Mouse (Mus musculus) inflammation-experienced regulatory T-cells, adult 6 months (primary cell): ENCODE data around the gene Gpr153. TPM values are rescaled to one million over a fixed set of nuclear protein-coding genes. Genes with fewer than 3 reads are reported as not detected.

Experiments
- ATAC-seq: one replicate; pipeline ENCODE4 v1.8.0; 2017
- polyA plus RNA-seq, 3 experiments: library from polyadenylated mRNA; unstranded; fragments of 100-300 nt; shearing (Covaris generic); gene quantifications; one replicate each; pipeline ENCODE4 v1.2.1; 2017

Gpr153 gene
- polyA plus RNA-seq, 3 experiments from 2014 or later, result 0.15 TPM; not detected in 2

- no peak for ATAC-seq
These were observed 9.0 kb upstream of the Gpr153 start for GRCm38 (mm10) chr4:152264867-152265568.

GRCm38 (mm10) chr4:152265791-152266190 is 8.2 kb upstream of the Gpr153 start:
- ATAC-seq, result no peak

- no peak for ATAC-seq
These were observed 7.7 kb upstream of the Gpr153 start for GRCm38 (mm10) chr4:152266236-152266895.

GRCm38 (mm10) chr4:152267748-152268369 is 6.2 kb upstream of the Gpr153 start:
- no peak for ATAC-seq

GRCm38 (mm10) chr4:152269967-152270366 is 4.1 kb upstream of the Gpr153 start:
- no peak for ATAC-seq

- ATAC-seq, result no peak
These were observed 3.4 kb upstream of the Gpr153 start for GRCm38 (mm10) chr4:152270599-152270998.

GRCm38 (mm10) chr4:152271334-152271733 is 2.7 kb upstream of the Gpr153 start:
- ATAC-seq, result no peak

GRCm38 (mm10) chr4:152272006-152272405 is 2.0 kb upstream of the Gpr153 start:
- no peak for ATAC-seq

- no peak for ATAC-seq
These were observed 1.5 kb upstream of the Gpr153 start for GRCm38 (mm10) chr4:152272449-152273049.

- no peak for ATAC-seq
These were observed 841 bp upstream of the Gpr153 start for GRCm38 (mm10) chr4:152273191-152273590.

GRCm38 (mm10) chr4:152274681-152275131 is 674 bp downstream of the Gpr153 start:
- no peak for ATAC-seq

- ATAC-seq, result no peak
These were observed 2.6 kb downstream of the Gpr153 start for GRCm38 (mm10) chr4:152276389-152277347.

- no peak for ATAC-seq
These were observed 3.9 kb downstream of the Gpr153 start for GRCm38 (mm10) chr4:152277916-152278315.

- ATAC-seq, result no peak
These were observed 5.0 kb downstream of the Gpr153 start for GRCm38 (mm10) chr4:152278986-152279385.

GRCm38 (mm10) chr4:152281601-152282000 is 7.6 kb downstream of the Gpr153 start:
- ATAC-seq, result no peak

- no peak for ATAC-seq
These were observed 8.7 kb downstream of the Gpr153 start for GRCm38 (mm10) chr4:152282721-152283120.

GRCm38 (mm10) chr4:152283186-152283950 is 9.3 kb downstream of the Gpr153 start:
- ATAC-seq, result peak; percentile 90

- ATAC-seq, result no peak
These were observed 11.5 kb downstream of the Gpr153 start for GRCm38 (mm10) chr4:152285505-152285904.

- no peak for ATAC-seq
These were observed 12.2 kb downstream of the Gpr153 start for GRCm38 (mm10) chr4:152286183-152286582.

- ATAC-seq, result no peak
These were observed 12.9 kb downstream of the Gpr153 start for GRCm38 (mm10) chr4:152286887-152287286.
